In genomic region chr11:7214342-7214660, GRCm38 (mm10) we compare ENCODE assay signal across 9 mouse cellular contexts. TPM values are rescaled to one million over a fixed set of nuclear protein-coding genes. Genes with fewer than 3 reads are reported as not detected.
DNase-seq lines count a peak whose midpoint lies in the region; ATAC-seq and TF ChIP-seq lines count a peak whose summit lies in the region.
"Had no signal": no experiment of that assay in that cellular context is flagged by ENCODE, and none has a peak within 500 bp of the region (broad histone marks: within the 10 kb centered on the region; RNA-seq: fewer than 3 reads in every experiment).

No protein-coding gene starts in this region.

- H3K4me3 ChIP-seq in kidney, embryonic 16.5 days (ENCODE audit: low read length), result peak overlapping the region; percentile 68
- H3K4me3 ChIP-seq in embryonic facial prominence, embryonic 15.5 days (replicated peaks), result peak overlapping the region; percentile 73
- H3K4me3 ChIP-seq in intestine, embryonic 14.5 days (ENCODE audit: low read depth, low read length), result peak overlapping the region; percentile 54
- no peak overlapping the region for H3K4me3 ChIP-seq in myocyte

- ATAC-seq in kidney, embryonic 16.5 days (ENCODE audit: low FRiP score, low TSS enrichment), result no peak
- no peak for ATAC-seq in embryonic facial prominence, embryonic 15.5 days (ENCODE audit: insufficient number of reproducible peaks, low FRiP score, low TSS enrichment, low read depth)
- ATAC-seq in intestine, embryonic 14.5 days (replicated peaks; ENCODE audit: low FRiP score, low TSS enrichment, low read depth), result no peak
- ATAC-seq in monocyte, adult 5-6 weeks (replicated peaks; ENCODE audit: insufficient number of reproducible peaks, low FRiP score, low TSS enrichment, poor library complexity, severe bottlenecking), result no peak

- 2% methylated on average over 12 of the region's 12 CpGs for WGBS in kidney, embryonic 16.5 days
- under 1% methylated on average over 12 of the region's 12 CpGs for WGBS in embryonic facial prominence, embryonic 15.5 days
- WGBS in intestine, embryonic 14.5 days, result under 1% methylated on average over 12 of the region's 12 CpGs

- no peaks in the 10 kb centered on the region for H3K9me3 ChIP-seq in kidney, embryonic 16.5 days (ENCODE audit: low read length)
- H3K9me3 ChIP-seq in embryonic facial prominence, embryonic 15.5 days (replicated peaks), result no peaks in the 10 kb centered on the region
- no peaks in the 10 kb centered on the region for H3K9me3 ChIP-seq in intestine, embryonic 14.5 days (ENCODE audit: control insufficient read depth, low read length)

- H3K4me2 ChIP-seq in kidney, embryonic 16.5 days (replicated peaks; ENCODE audit: low read depth, low read length), result peak overlapping the region; percentile 94
- H3K4me2 ChIP-seq in embryonic facial prominence, embryonic 15.5 days (replicated peaks), result peak overlapping the region; percentile 82
- H3K4me2 ChIP-seq in intestine, embryonic 14.5 days (ENCODE audit: low read length), result peak overlapping the region; percentile 90
- peak overlapping the region; percentile 18 for H3K4me2 ChIP-seq in myocyte (ENCODE audit: low read depth)

- no peak for DNase-seq in kidney, postnatal 4 days
- no peak for DNase-seq in intestine, embryonic 14.5 days (ENCODE audit: low spot score)
- no peak for DNase-seq in cerebellum, adult 9-11 months
- no peak for DNase-seq in gastrocnemius, adult 8-10 months (ENCODE audit: low spot score in 2 of 2)

- H3K79me2 ChIP-seq in myocyte (ENCODE audit: control insufficient read depth, insufficient read depth), result no peaks in the 10 kb centered on the region

- H3K27ac ChIP-seq in kidney, embryonic 16.5 days (ENCODE audit: low read length), result no peak overlapping the region
- H3K27ac ChIP-seq in embryonic facial prominence, embryonic 15.5 days (replicated peaks), result peak overlapping the region; percentile 86
- H3K27ac ChIP-seq in intestine, embryonic 14.5 days (ENCODE audit: low read depth), result no peak overlapping the region

- H3K36me3 ChIP-seq in kidney, embryonic 16.5 days (ENCODE audit: insufficient read depth, low read length), result no peaks in the 10 kb centered on the region; the same call in 1 of the 2 replicates
- peaks cover 7% of the 10 kb centered on the region for H3K36me3 ChIP-seq in embryonic facial prominence, embryonic 15.5 days
- H3K36me3 ChIP-seq in intestine, embryonic 14.5 days (ENCODE audit: control insufficient read depth, insufficient read depth, low read length), result no peaks in the 10 kb centered on the region
- no peaks in the 10 kb centered on the region for H3K36me3 ChIP-seq in myocyte (ENCODE audit: control insufficient read depth, insufficient read depth)

- peaks cover 18% of the 10 kb centered on the region for H3K4me1 ChIP-seq in kidney, embryonic 16.5 days (ENCODE audit: insufficient read depth, low read length)
- H3K4me1 ChIP-seq in embryonic facial prominence, embryonic 15.5 days, result peaks cover 52% of the 10 kb centered on the region
- H3K4me1 ChIP-seq in intestine, embryonic 14.5 days (replicated peaks; ENCODE audit: control insufficient read depth, insufficient read depth, low read length), result peaks cover 10% of the 10 kb centered on the region

- H3K27me3 ChIP-seq in kidney, embryonic 16.5 days (ENCODE audit: insufficient read depth, low read length), result peaks cover 31% of the 10 kb centered on the region
- no peaks in the 10 kb centered on the region for H3K27me3 ChIP-seq in embryonic facial prominence, embryonic 15.5 days
- H3K27me3 ChIP-seq in intestine, embryonic 14.5 days (replicated peaks; ENCODE audit: control insufficient read depth, insufficient read depth, low read length), result peaks cover 44% of the 10 kb centered on the region
- peaks cover 9% of the 10 kb centered on the region for H3K27me3 ChIP-seq in myocyte (ENCODE audit: control insufficient read depth, insufficient read depth, insufficient read length)

- peak overlapping the region; percentile 70; the same call in 1 of the 2 replicates for H3K9ac ChIP-seq in kidney, embryonic 16.5 days (replicated peaks; ENCODE audit: low read length)
- H3K9ac ChIP-seq in embryonic facial prominence, embryonic 15.5 days, result no peak overlapping the region
- H3K9ac ChIP-seq in intestine, embryonic 14.5 days (ENCODE audit: low read length), result no peak overlapping the region

- H3ac ChIP-seq in myocyte (ENCODE audit: control insufficient read depth, insufficient read length), result no peak overlapping the region

- no peak for TF ChIP-seq POLR2A in myocyte (IDR thresholded peaks at IDR 0.05; ENCODE audit: insufficient read length, low read depth)

TF ChIP-seq in myocyte, 11 proteins besides CTCF, POLR2A, EP300 and RAD21:
- TF ChIP-seq MYOD1 (IDR thresholded peaks at IDR 0.05; ENCODE audit: control insufficient read depth in 1 of 3, insufficient read length in 2 of 3, low read depth in 2 of 3) (no peak), REST (IDR thresholded peaks at IDR 0.05; ENCODE audit: insufficient read depth, insufficient read length) (no peak), MAX (IDR thresholded peaks at IDR 0.05; ENCODE audit: low read depth) (no peak), MYOG (IDR thresholded peaks at IDR 0.05; ENCODE audit: control insufficient read depth in 1 of 3, insufficient read depth in 1 of 3, insufficient read length in 2 of 3, low read depth in 2 of 3) (no peak), TCF3 (IDR thresholded peaks at IDR 0.05; ENCODE audit: insufficient read length, low read depth) (no peak), POLR2AphosphoS2 (IDR thresholded peaks at IDR 0.05; ENCODE audit: insufficient read length, low read depth) (no peak), USF1 (IDR thresholded peaks at IDR 0.05; ENCODE audit: low read depth) (no peak), TCF12 (IDR thresholded peaks at IDR 0.05; ENCODE audit: insufficient read depth, poor library complexity, severe bottlenecking) (no peak), E2F4 (IDR thresholded peaks at IDR 0.05; ENCODE audit: insufficient read depth) (no peak), SRF (IDR thresholded peaks at IDR 0.05; ENCODE audit: control insufficient read depth, insufficient read length, low read depth) (no peak), CEBPB (IDR thresholded peaks at IDR 0.05; ENCODE audit: insufficient read depth, poor library complexity, severe bottlenecking) (no peak)

RNA-seq across cellular contexts. Expression of gene Igfbp3, which starts 0.6 kb away (rescaled TPM):
- 85.9 and 97.3 TPM in 2 replicates for polyA plus RNA-seq in kidney, embryonic 16.5 days (2015; fragmentation: Nextera tagmentation; extraction: Ambion mirVana)
- 194 and 212 TPM in 2 replicates for polyA plus RNA-seq in embryonic facial prominence, embryonic 15.5 days (2015; fragmentation: Nextera tagmentation; extraction: Ambion mirVana)
- 49.4 and 49.5 TPM in 2 replicates for polyA plus RNA-seq in intestine, embryonic 14.5 days (2014; fragmentation: Nextera tagmentation; extraction: Ambion mirVana)
- polyA plus RNA-seq in myocyte (2012; fragmentation: generic; extraction: Trizol), result 2.2 TPM
- not detected in 3 replicates for total RNA-seq in monocyte, adult 5-6 weeks (2017)
- 1 to 10 TPM; 4.0 to 9.3 (median 6.5) TPM for total RNA-seq in gastrocnemius, adult 8-10 months (2022)
- total RNA-seq: MEL had no signal

RNA-seq across cellular contexts. Expression of gene Igfbp1, which starts 16.7 kb away (rescaled TPM):
- 7.1 and 9.3 TPM in 2 replicates for polyA plus RNA-seq in kidney, embryonic 16.5 days (2015; fragmentation: Nextera tagmentation; extraction: Ambion mirVana)
- 0.39 and 0.50 TPM in 2 replicates for polyA plus RNA-seq in embryonic facial prominence, embryonic 15.5 days (2015; fragmentation: Nextera tagmentation; extraction: Ambion mirVana)
- 0.15 and 0.57 TPM in 2 replicates for polyA plus RNA-seq in intestine, embryonic 14.5 days (2014; fragmentation: Nextera tagmentation; extraction: Ambion mirVana)
- not detected for polyA plus RNA-seq in myocyte (2012; fragmentation: generic; extraction: Trizol)
- not detected in 3 replicates for total RNA-seq in monocyte, adult 5-6 weeks (2017)
- total RNA-seq in gastrocnemius, adult 8-10 months (2022), result not detected
- total RNA-seq: MEL had no signal

RNA-seq across cellular contexts. Expression of gene Gm11985, which starts 25.9 kb away (rescaled TPM):
- polyA plus RNA-seq in kidney, embryonic 16.5 days (2015; fragmentation: Nextera tagmentation; extraction: Ambion mirVana), result 0.16 TPM in 1 of 2 replicates, not detected in the other
- not detected in 2 replicates for polyA plus RNA-seq in embryonic facial prominence, embryonic 15.5 days (2015; fragmentation: Nextera tagmentation; extraction: Ambion mirVana)
- not detected in 2 replicates for polyA plus RNA-seq in intestine, embryonic 14.5 days (2014; fragmentation: Nextera tagmentation; extraction: Ambion mirVana)
- polyA plus RNA-seq in myocyte (2012; fragmentation: generic; extraction: Trizol), result not detected
- total RNA-seq in monocyte, adult 5-6 weeks (2017), result not detected in 3 replicates
- total RNA-seq in gastrocnemius, adult 8-10 months (2022), result not detected
- total RNA-seq: MEL had no signal

Comparison
In these comparisons a context has a peak if more than half of its experiments do, and no peak if none do; other contexts are left out.
1. H3K4me2 ChIP-seq: peak in every context shown above with its lines; median percentile 94 in kidney, embryonic 16.5 days; 90 in intestine, embryonic 14.5 days; 82 in embryonic facial prominence, embryonic 15.5 days; 18 in myocyte.
2. RNA of gene Igfbp3, which starts 0.6 kb away (polyA plus RNA-seq): 194 to 212 TPM in embryonic facial prominence, embryonic 15.5 days, 85.9 to 97.3 TPM in kidney, embryonic 16.5 days and 49.4 to 49.5 TPM in intestine, embryonic 14.5 days; 2.2 TPM in myocyte (single experiment); every median in the first group is over 10 times any median in the second.